Mouse (Mus musculus) myocyte (in vitro differentiated cells): ENCODE results near the gene Sec16a.

Source experiments
- MAX ChIP-seq: IDR thresholded peaks from one replicate; pipeline ENCODE4 v1.6.1; 2011; ENCODE audit warnings: low read depth, mild to moderate bottlenecking, control low read depth
- MYOD1 ChIP-seq, 3 experiments: IDR thresholded peaks; one replicate each; pipeline ENCODE4 v1.6.1; 2011; ENCODE audit warnings: control low read depth in 2 of 3, low read depth in 2 of 3, mild to moderate bottlenecking in 2 of 3, moderate library complexity in 1 of 3; ENCODE audit not compliant: insufficient read length in 2 of 3, control insufficient read depth in 1 of 3
- MYOG ChIP-seq, 3 experiments: IDR thresholded peaks; one replicate each; pipeline ENCODE4 v1.6.1; 2011; ENCODE audit warnings: control low read depth in 2 of 3, low read depth in 2 of 3, mild to moderate bottlenecking in 2 of 3; ENCODE audit not compliant: insufficient read length in 2 of 3, control insufficient read depth in 1 of 3, insufficient read depth in 1 of 3
- POLR2A ChIP-seq: IDR thresholded peaks from one replicate; pipeline ENCODE4 v1.6.1; 2011; ENCODE audit warnings: low read depth, mild to moderate bottlenecking, control low read depth, moderate library complexity; ENCODE audit not compliant: insufficient read length
- POLR2AphosphoS2 ChIP-seq: IDR thresholded peaks from one replicate; pipeline ENCODE4 v1.6.1; 2011; ENCODE audit warnings: low read depth, control low read depth; ENCODE audit not compliant: insufficient read length
- TCF12 ChIP-seq: IDR thresholded peaks from one replicate; pipeline ENCODE4 v1.6.1; 2011; ENCODE audit warnings: mild to moderate bottlenecking, control low read depth; ENCODE audit not compliant: poor library complexity, insufficient read depth, severe bottlenecking
- USF1 ChIP-seq: IDR thresholded peaks from one replicate; pipeline ENCODE4 v1.6.1; 2011; ENCODE audit warnings: low read depth, mild to moderate bottlenecking, control low read depth, moderate library complexity

- TF ChIP-seq POLR2A (peak; percentile 90), TCF12 (no peak), POLR2AphosphoS2 (peak; percentile 84), MYOD1 (IDR thresholded peaks at IDR 0.05; ENCODE audit: control insufficient read depth in 1 of 3, insufficient read length in 2 of 3, low read depth in 2 of 3) (peak in 1 of 3 experiments; percentile 5), MAX (no peak), MYOG (IDR thresholded peaks at IDR 0.05; ENCODE audit: control insufficient read depth in 1 of 3, insufficient read depth in 1 of 3, insufficient read length in 2 of 3, low read depth in 2 of 3) (peak in 1 of 3 experiments; percentile 7), USF1 (no peak)
These were observed 64.8 kb downstream of the Sec16a start, which contains the start of gene Snapc4 for GRCm38 (mm10) chr2:26380131-26380771.
